Mouse (Mus musculus): Measurements from ENCODE around the gene 2410131K14Rik. TPM values are rescaled to one million over a fixed set of nuclear protein-coding genes. Genes with fewer than 3 reads are reported as not detected.

Gene 2410131K14Rik
- polyA plus RNA-seq, 1 experiment from 2014 or later = 11.1 TPM

DNA sequence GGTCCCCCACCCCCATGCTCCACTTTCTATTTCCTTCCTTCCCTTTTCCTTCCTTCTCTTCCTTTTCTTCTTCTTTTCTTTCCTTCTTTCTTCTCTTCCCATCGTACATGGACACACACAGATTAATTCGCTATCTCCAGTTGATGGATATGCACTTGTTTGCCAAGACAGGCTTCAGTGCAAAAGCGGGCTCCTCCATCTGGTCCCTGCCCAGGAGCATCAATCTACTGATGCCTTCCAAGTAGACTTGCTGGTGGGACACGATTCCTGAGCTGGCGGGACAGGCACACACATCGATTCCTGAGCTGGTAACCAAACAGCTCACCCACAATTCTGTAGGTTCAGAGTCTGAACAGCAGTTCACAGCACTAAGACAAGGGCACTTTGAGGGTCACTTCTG is 68.7 kb downstream of the 2410131K14Rik start:
- Histone ChIP-seq H3K9me3 (ENCODE audit: control insufficient read depth, low read length) (no peaks in the 10 kb centered on the region), H3K4me1 (ENCODE audit: control insufficient read depth, insufficient read depth, low read length) (0 out of 2 replicates have a peak, but pooled peaks cover under 1% of the 10 kb centered on the region), H3K36me3 (ENCODE audit: control insufficient read depth, insufficient read depth, low read length) (no peaks in the 10 kb centered on the region), H3K4me2 (no peak overlapping the region), H3K4me3 (ENCODE audit: low read depth, low read length) (no peak overlapping the region), H3K9ac (ENCODE audit: low read length) (no peak overlapping the region), H3K27ac (ENCODE audit: low read depth, low read length) (no peak overlapping the region), H3K27me3 (ENCODE audit: control insufficient read depth, insufficient read depth, low read length) (no peaks in the 10 kb centered on the region)
- WGBS = 91% methylated on average over 6 of the region's 6 CpGs
- ATAC-seq (ENCODE audit: low FRiP score) (no peak), DNase-seq (ENCODE audit: low spot score, missing footprints) (peak; percentile 79)

Other genes with a start within 250 kb of the 2410131K14Rik start
- gene Tesc, start 217.5 kb upstream of the 2410131K14Rik start, polyA plus RNA-seq (2014; fragmentation: Nextera tagmentation; extraction: Ambion mirVana) = 0.69 and 1.2 TPM in 2 replicates
- 16.5 and 21.1 TPM in 2 replicates for gene Fbxw8, start 89.8 kb upstream of the 2410131K14Rik start, polyA plus RNA-seq (2014; fragmentation: Nextera tagmentation; extraction: Ambion mirVana)
- 0.08 and 0.18 TPM in 2 replicates for gene Hrk, start 80.6 kb upstream of the 2410131K14Rik start, polyA plus RNA-seq (2014; fragmentation: Nextera tagmentation; extraction: Ambion mirVana)
- 4.3 and 5.8 TPM in 2 replicates for gene Rnft2, start 111 bp upstream of the 2410131K14Rik start, polyA plus RNA-seq (2014; fragmentation: Nextera tagmentation; extraction: Ambion mirVana)